Mouse (Mus musculus) heart, embryonic 13.5 days (tissue): ENCODE data around the gene Zfp473. TPM values are rescaled to one million over a fixed set of nuclear protein-coding genes. Genes with fewer than 3 reads are reported as not detected.

Experiments
- ATAC-seq: fragments of 200-750 bp; cut with Nextera tagmentation; 2 replicates; pipeline ENCODE4 v1.8.0; 2017; ENCODE audit warnings: moderate TSS enrichment; ENCODE audit not compliant: insufficient number of reproducible peaks, low FRiP score, low TSS enrichment; ENCODE audit errors: extremely low read depth
- H3K27ac ChIP-seq: fragments of 300-500 bp; sonication (generic); replicated peaks from 2 replicates; pipeline ENCODE4 v1.5.1; 2015; ENCODE audit warnings: moderate library complexity, mild to moderate bottlenecking, inconsistent platforms
- H3K27me3 ChIP-seq: fragments of 300-500 bp; sonication (generic); replicated peaks from 2 replicates; pipeline ENCODE4 v1.6.1; 2015; ENCODE audit warnings: mild to moderate bottlenecking, inconsistent platforms
- H3K36me3 ChIP-seq: fragments of 300-500 bp; sonication (generic); 2 replicates; pipeline ENCODE4 v1.6.1; 2015; ENCODE audit warnings: mild to moderate bottlenecking, inconsistent platforms
- H3K4me1 ChIP-seq: fragments of 300-500 bp; sonication (generic); 2 replicates; pipeline ENCODE4 v1.6.1; 2015; ENCODE audit warnings: inconsistent platforms
- H3K4me2 ChIP-seq: fragments of 300-500 bp; sonication (generic); 2 replicates; pipeline ENCODE4 v1.6.1; 2015; ENCODE audit warnings: inconsistent platforms, mild to moderate bottlenecking, moderate library complexity
- H3K4me3 ChIP-seq: fragments of 300-500 bp; sonication (generic); 2 replicates; pipeline ENCODE4 v1.5.1; 2015; ENCODE audit warnings: moderate library complexity, mild to moderate bottlenecking, inconsistent platforms
- H3K9ac ChIP-seq: fragments of 300-500 bp; sonication (generic); 2 replicates; pipeline ENCODE4 v1.6.1; 2015; ENCODE audit warnings: inconsistent platforms, mild to moderate bottlenecking, moderate library complexity
- H3K9me3 ChIP-seq: fragments of 300-500 bp; sonication (generic); 2 replicates; pipeline ENCODE4 v1.6.1; 2016; ENCODE audit warnings: inconsistent platforms
- WGBS: fragments of 180-500 bp; shearing (Covaris S2); methylation state at CpG from one replicate; pipeline ENCODE4 v1.1.7; 2015; ENCODE audit warnings: mixed read lengths; 5-methylcytosine and 5-hydroxymethylcytosine counted together
- polyA plus RNA-seq: library from polyadenylated mRNA; unstranded; fragments of >200 nt; fragmentation: Nextera tagmentation; extraction: Ambion mirVana; gene quantifications from 2 replicates; pipeline ENCODE4 v1.2.1, GENCODE M21; 2015

Gene Zfp473
- polyA plus RNA-seq, 1 experiment from 2014 or later: 0.55 TPM

GRCm38 (mm10) chr7:44695223-44695622, 55.6 kb downstream of the Zfp473 start:
- H3K27ac ChIP-seq: no peak overlapping the region
- H3K9ac ChIP-seq: no peak overlapping the region
- H3K9me3 ChIP-seq: no peaks in the 10 kb centered on the region
- ATAC-seq: no peak
- no peaks in the 10 kb centered on the region for H3K36me3 ChIP-seq
- no peak overlapping the region for H3K4me2 ChIP-seq
- peaks cover 15% of the 10 kb centered on the region for H3K4me1 ChIP-seq
- no peak overlapping the region for H3K4me3 ChIP-seq
- peaks cover 12% of the 10 kb centered on the region for H3K27me3 ChIP-seq
- 84% methylated on average over 4 of the region's 4 CpGs for WGBS

DNA sequence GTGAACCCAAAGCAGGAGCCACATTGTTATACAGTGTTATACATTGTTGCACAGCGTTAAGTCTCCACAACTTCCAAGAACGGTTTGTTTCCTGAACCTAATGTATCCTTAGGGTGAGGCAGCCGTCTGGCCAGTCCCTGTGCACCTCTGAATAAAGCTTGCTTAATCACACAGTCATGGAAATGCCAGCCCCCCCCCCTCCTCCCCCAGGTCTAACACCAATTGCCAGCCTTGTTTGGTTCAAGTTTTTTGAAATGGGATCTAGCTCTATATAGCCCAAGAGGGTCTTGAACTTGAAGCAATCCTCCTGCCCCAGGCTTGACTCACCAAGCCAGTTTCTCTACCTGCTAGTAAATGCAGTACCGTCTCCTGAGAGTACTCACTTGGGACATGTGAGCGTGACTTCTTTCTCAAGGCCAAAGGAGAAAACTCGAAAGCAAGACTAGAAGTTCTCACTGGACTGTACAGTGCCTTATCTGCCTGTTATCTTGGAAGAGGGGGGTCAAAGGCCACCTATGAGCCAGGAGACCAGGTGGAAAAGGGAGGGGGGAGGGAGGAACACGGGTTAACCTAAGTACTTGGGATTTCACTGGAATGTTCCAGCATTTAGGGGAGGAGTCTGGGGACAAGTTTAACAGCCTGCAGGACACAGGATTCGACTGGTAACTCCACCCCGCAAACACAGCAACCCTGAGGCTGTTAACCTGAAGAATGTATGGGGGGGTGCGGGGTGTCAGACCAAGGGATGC, 57.2 kb downstream of the Zfp473 start:
- H3K4me3 ChIP-seq: no peak overlapping the region
- no peak for ATAC-seq
- peaks cover 15% of the 10 kb centered on the region for H3K4me1 ChIP-seq
- no peak overlapping the region for H3K4me2 ChIP-seq
- H3K27ac ChIP-seq: no peak overlapping the region
- no peaks in the 10 kb centered on the region for H3K9me3 ChIP-seq
- WGBS: 58% methylated on average over 10 of the region's 10 CpGs
- no peaks in the 10 kb centered on the region for H3K36me3 ChIP-seq
- no peak overlapping the region for H3K9ac ChIP-seq
- peaks cover 9% of the 10 kb centered on the region for H3K27me3 ChIP-seq

DNA sequence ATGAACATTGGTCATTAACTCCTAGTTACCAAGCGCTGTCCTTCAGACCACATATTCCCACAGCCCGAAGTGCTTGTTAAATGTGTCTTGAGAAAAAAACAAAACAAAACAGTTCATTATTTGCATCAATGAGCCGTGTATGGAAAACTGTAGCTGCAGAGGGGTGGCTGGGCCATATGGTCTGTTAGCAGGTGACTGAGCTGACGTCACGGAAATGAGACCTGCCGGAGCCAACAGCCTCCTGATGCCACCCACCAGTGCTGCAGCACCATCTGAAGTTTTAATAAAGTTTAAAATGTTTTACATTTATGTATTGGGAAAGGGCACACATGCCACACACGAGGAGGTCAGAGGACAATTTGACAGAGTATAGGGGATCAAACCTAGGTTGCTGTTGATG, 61.5 kb downstream of the Zfp473 start:
- 82% methylated on average over 7 of the region's 7 CpGs for WGBS
- no peak for ATAC-seq
- no peak overlapping the region for H3K4me2 ChIP-seq
- H3K27ac ChIP-seq: no peak overlapping the region
- H3K9ac ChIP-seq: no peak overlapping the region
- no peaks in the 10 kb centered on the region for H3K36me3 ChIP-seq
- 0 out of 2 replicates have a peak, but pooled peaks cover 6% of the 10 kb centered on the region for H3K4me1 ChIP-seq
- no peak overlapping the region for H3K4me3 ChIP-seq
- H3K9me3 ChIP-seq: no peaks in the 10 kb centered on the region
- peaks cover 5% of the 10 kb centered on the region; the same call in 1 of the 2 replicates for H3K27me3 ChIP-seq

GRCm38 (mm10) chr7:44688890-44689289, 62.0 kb downstream of the Zfp473 start:
- H3K4me1 ChIP-seq: 0 out of 2 replicates have a peak, but pooled peaks cover 6% of the 10 kb centered on the region
- no peak overlapping the region for H3K4me3 ChIP-seq
- no peaks in the 10 kb centered on the region for H3K36me3 ChIP-seq
- peaks cover 5% of the 10 kb centered on the region; the same call in 1 of the 2 replicates for H3K27me3 ChIP-seq
- no peak overlapping the region for H3K9ac ChIP-seq
- WGBS: 59% methylated on average over 3 of the region's 3 CpGs
- no peaks in the 10 kb centered on the region for H3K9me3 ChIP-seq
- H3K27ac ChIP-seq: no peak overlapping the region
- no peak for ATAC-seq
- no peak overlapping the region for H3K4me2 ChIP-seq

DNA sequence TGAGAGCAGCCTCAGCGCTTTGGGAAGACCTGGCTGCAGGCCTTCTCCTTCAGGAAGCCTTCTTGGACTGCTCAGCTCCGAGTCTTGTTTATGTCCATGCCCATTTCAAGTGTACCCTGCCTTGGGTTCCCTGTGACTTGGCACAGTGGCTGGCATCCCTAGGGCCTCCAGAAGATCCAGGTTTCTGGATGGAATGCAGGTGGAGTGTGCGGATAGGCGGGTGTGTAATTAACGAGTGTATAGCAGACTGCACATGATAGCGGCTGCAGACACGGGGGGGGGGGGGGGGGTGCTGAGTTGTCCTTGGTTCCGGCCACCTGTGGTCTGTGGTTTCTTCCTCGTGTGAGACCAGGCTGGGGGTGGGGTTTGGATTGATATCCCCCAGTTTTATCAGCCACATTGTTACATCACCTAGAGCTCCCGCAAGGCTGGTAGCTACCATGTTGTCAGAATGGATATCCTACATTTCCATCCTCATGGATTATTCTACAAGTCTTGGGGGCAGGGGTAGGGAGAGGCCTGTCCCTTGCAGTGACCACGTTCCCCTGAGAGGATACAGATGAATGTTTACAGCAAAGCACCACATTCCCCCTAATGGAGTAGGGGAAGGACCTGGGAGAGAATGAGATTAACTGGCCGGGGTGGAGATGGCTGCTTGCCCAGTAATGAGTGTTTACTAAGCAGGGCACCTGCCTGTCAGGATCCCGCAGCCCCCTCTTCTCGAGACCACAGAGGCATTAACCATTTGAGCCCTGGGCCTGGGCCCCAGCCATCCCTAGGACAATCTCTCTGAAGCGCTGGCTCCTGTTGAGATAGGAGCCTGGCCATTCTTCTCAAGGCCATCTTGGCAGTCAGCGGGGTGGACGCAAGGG, 65.1 kb downstream of the Zfp473 start:
- Histone ChIP-seq H3K9me3 (no peaks in the 10 kb centered on the region), H3K27ac (no peak overlapping the region), H3K4me1 (0 out of 2 replicates have a peak, but pooled peaks cover 6% of the 10 kb centered on the region), H3K4me3 (no peak overlapping the region), H3K9ac (no peak overlapping the region), H3K4me2 (no peak overlapping the region), H3K36me3 (no peaks in the 10 kb centered on the region), H3K27me3 (no peaks in the 10 kb centered on the region; the same call in 1 of the 2 replicates)
- WGBS: 56% methylated on average over 17 of the region's 17 CpGs
- ATAC-seq: no peak; the same call in 1 of the 2 replicates

DNA sequence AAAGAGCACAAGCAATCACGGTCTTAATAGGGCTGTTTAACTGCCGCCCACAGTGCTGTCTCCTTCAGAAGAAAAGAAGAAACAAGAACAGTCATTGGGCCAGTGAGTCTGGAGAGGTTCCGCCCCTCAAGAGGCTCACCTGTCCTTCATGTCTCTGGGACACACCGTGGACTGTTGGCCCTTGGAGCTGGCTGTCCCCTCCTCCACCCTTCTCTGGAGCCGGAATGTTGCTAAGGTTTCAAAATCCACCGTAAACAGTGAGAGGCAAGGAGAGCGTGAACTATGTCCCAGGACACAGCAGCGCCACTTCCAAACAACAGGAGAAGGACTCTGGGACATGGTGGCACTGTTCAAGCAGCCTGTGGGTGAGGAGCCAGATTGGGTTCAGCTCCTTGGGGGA, 67.2 kb downstream of the Zfp473 start:
- H3K27ac ChIP-seq: no peak overlapping the region
- no peak for ATAC-seq
- H3K4me3 ChIP-seq: no peak overlapping the region
- 0 out of 2 replicates have a peak, but pooled peaks cover 6% of the 10 kb centered on the region for H3K4me1 ChIP-seq
- no peak overlapping the region for H3K9ac ChIP-seq
- 68% methylated on average over 8 of the region's 8 CpGs for WGBS
- H3K36me3 ChIP-seq: no peaks in the 10 kb centered on the region
- no peak overlapping the region for H3K4me2 ChIP-seq
- no peaks in the 10 kb centered on the region for H3K9me3 ChIP-seq
- H3K27me3 ChIP-seq: no peaks in the 10 kb centered on the region; the same call in 1 of the 2 replicates

Other genes with a start within 250 kb of the Zfp473 start
- 2.2 and 2.4 TPM in 2 replicates for gene Mybpc2, start 226.4 kb downstream of the Zfp473 start, polyA plus RNA-seq
- 0.05 and 0.13 TPM in 2 replicates for gene Spib, start 219.0 kb downstream of the Zfp473 start, polyA plus RNA-seq
- gene Pold1, start 202.2 kb downstream of the Zfp473 start, polyA plus RNA-seq: 56.1 and 58.7 TPM in 2 replicates
- gene Nr1h2, start 197.1 kb downstream of the Zfp473 start, polyA plus RNA-seq: 53.5 and 58.3 TPM in 2 replicates
- 0.39 and 0.43 TPM in 2 replicates for gene Napsa, start 178.7 kb downstream of the Zfp473 start, polyA plus RNA-seq
- 0.05 and 0.17 TPM in 2 replicates for gene Kcnc3, start 160.4 kb downstream of the Zfp473 start, polyA plus RNA-seq
- gene Myh14, start 80.2 kb downstream of the Zfp473 start, polyA plus RNA-seq: 0.59 and 0.99 TPM in 2 replicates
- gene Izumo2, start 42.3 kb downstream of the Zfp473 start, polyA plus RNA-seq: not detected in 2 replicates
- gene Vrk3, start 2.6 kb downstream of the Zfp473 start, polyA plus RNA-seq: 30.7 and 34.7 TPM in 2 replicates
- gene Nup62, start 65.0 kb upstream of the Zfp473 start, polyA plus RNA-seq: 77.5 and 80.3 TPM in 2 replicates
- 0.51 and 0.70 TPM in 2 replicates for gene Il4i1, start 65.3 kb upstream of the Zfp473 start, polyA plus RNA-seq
- gene Atf5, start 65.6 kb upstream of the Zfp473 start, polyA plus RNA-seq: 2.4 and 2.7 TPM in 2 replicates
- 96.5 and 101 TPM in 2 replicates for gene Akt1s1, start 97.9 kb upstream of the Zfp473 start, polyA plus RNA-seq
- 56.1 and 57.0 TPM in 2 replicates for gene Tbc1d17, start 98.0 kb upstream of the Zfp473 start, polyA plus RNA-seq
- 24.0 and 24.3 TPM in 2 replicates for gene Pnkp, start 106.1 kb upstream of the Zfp473 start, polyA plus RNA-seq
- gene Ptov1, start 118.7 kb upstream of the Zfp473 start, polyA plus RNA-seq: 256 and 266 TPM in 2 replicates
- 72.6 and 73.1 TPM in 2 replicates for gene Med25, start 141.7 kb upstream of the Zfp473 start, polyA plus RNA-seq
- gene Fuz, start 145.0 kb upstream of the Zfp473 start, polyA plus RNA-seq: 13.6 and 14.6 TPM in 2 replicates
- gene Ap2a1, start 178.4 kb upstream of the Zfp473 start, polyA plus RNA-seq: 55.5 and 56.8 TPM in 2 replicates
- gene Tsks, start 192.2 kb upstream of the Zfp473 start, polyA plus RNA-seq: 0.11 and 0.14 TPM in 2 replicates
- gene Cpt1c, start 223.8 kb upstream of the Zfp473 start, polyA plus RNA-seq: 9.8 and 10.3 TPM in 2 replicates
- 438 and 486 TPM in 2 replicates for gene Prmt1, start 235.5 kb upstream of the Zfp473 start, polyA plus RNA-seq
- 63.6 and 68.1 TPM in 2 replicates for gene Irf3, start 246.6 kb upstream of the Zfp473 start, polyA plus RNA-seq
- 36.0 and 36.3 TPM in 2 replicates for gene Bcl2l12, start 247.7 kb upstream of the Zfp473 start, polyA plus RNA-seq